Mouse (Mus musculus) frontal cortex, postnatal 14 days (tissue): Measurements from ENCODE around the gene Gm48551.

Experiments used
- DNase-seq, 2 experiments: peaks; one replicate each; pipeline ENCODE4 v3.0.0; 2022; ENCODE audit warnings: low spot score in 2 of 2

Gm48551 gene

DNA sequence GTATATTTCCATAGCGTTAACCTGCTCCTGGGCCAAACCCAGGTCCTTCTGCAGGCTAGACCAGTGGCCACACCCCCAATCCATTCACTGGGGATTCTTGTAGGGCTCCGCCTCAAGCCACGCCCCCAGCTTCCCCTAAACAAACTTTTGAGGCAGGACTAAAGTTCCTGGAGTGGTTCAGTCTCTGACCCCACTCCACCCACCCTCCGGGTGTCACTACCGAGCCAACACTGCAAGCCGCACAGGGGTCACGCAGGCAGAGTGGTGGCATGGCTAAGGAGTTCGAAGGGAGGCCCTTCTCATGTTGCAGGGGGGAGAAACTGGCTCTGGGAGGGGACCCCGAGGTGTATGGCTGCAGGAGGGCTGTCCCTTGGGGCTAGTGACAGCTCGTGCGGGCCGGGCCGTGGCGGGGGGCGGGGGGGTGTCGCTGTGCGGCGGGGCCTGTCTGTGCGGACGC, 45.4 kb downstream of the Gm48551 start:
- peak; percentile 66 to 67 for DNase-seq

- DNase-seq = peak; percentile 56 to 74
Measured at GRCm38 (mm10) chr10:81430141-81430830, 46.0 kb downstream of the Gm48551 start.

DNA sequence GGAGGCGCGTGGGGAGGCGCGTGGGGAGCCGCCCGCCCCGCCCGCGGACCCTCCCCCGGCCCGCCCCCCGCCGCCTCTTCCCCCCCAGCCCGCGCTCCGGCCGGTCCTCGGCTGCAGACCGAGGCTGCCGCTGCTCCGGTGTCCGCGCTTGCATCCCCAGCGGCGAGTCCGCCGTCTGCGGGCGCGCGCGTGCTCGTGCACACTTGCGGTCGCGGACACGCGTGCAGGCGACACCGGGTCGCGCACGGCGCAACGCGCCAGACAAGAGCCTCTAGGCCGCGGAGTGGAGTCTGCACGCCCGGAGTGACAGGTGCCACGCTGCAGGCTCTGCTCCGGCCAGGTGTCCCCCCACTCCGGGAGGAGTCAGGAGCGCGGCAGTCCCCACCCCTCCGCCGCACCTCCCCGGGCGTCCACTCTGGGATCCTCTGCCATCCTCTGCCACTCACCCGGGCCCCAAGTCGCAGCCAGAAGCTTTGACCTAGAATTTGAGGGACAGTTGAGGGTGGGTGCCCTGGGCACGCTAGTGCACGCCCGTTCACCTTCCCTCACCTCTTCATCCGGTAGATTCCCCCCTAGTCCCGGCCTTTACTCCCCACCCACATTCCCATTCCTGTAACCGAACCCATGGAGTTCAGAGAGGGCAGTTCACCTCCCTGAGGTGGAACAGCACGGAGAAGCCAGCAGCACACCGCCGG, 46.7 kb downstream of the Gm48551 start:
- peak; percentile 60 to 64 for DNase-seq

- peak; percentile 35 to 57 for DNase-seq
Measured at GRCm38 (mm10) chr10:81431526-81432168, 47.4 kb downstream of the Gm48551 start.

GRCm38 (mm10) chr10:81432169-81432867, 48.1 kb downstream of the Gm48551 start:
- DNase-seq = peak in 1 of 2 experiments; percentile 18

- peak; percentile 90 to 93 for DNase-seq
Measured at GRCm38 (mm10) chr10:81432868-81433262, 48.6 kb downstream of the Gm48551 start.

- peak; percentile 12 to 41 for DNase-seq
Measured at GRCm38 (mm10) chr10:81433541-81434289, 49.4 kb downstream of the Gm48551 start.

DNA sequence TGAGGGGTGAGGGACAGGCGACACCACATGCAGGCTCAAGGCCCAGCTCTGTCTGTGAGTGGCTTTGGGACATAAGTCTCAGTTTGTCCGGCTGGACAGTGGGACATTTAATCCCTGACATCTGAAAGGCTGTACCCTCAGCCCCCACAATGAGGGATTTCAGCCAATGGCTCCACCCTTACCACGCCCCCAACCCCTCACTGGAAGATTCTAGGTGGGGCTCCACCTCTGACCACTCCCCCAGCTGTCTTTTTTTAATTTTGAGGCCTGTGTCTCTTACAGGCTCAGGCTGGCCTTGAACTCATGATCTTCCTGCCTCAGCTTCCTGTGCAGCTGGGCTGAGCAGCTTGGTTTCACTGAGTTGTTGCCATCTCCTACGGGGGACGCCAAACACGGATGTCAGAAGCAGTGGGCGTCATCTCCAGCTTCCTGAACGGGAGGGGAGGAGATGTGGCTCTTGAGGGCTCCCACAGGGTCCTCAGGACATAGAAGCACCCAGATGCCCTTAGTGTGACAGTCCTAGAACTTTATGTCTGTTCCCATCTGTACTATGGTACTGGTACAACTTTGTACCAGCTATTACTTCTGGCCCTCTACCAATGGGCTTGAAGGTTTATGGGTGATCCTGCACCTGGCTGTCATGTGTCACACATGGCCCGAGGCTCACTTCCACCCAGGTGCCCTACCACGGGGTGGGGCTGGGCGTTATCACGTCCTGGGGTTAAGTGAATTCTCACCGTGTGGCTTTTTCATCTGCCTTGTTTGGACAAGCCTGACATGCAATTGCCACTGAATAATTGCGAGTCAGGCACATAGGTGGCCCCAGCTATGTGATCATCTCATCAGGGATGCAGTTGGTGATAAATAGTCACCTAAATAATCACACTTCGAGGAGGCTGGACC, 50.3 kb downstream of the Gm48551 start:
- DNase-seq = peak; percentile 10 to 16

- peak; percentile 57 to 75 for DNase-seq
Measured at GRCm38 (mm10) chr10:81435436-81435835, 51.2 kb downstream of the Gm48551 start.

GRCm38 (mm10) chr10:81441019-81441418, 56.8 kb downstream of the Gm48551 start:
- no peak for DNase-seq
